Comparison of ENCODE assay signal across 17 mouse cellular contexts in genomic region chr10:60263351-60263750, GRCm38 (mm10). TPM values are rescaled to one million over a fixed set of nuclear protein-coding genes. Genes with fewer than 3 reads are reported as not detected.
DNase-seq lines count a peak whose midpoint lies in the region; ATAC-seq and TF ChIP-seq lines count a peak whose summit lies in the region.
"Had no signal": no experiment of that assay in that cellular context is flagged by ENCODE, and none has a peak within 500 bp of the region (broad histone marks: within the 10 kb centered on the region; RNA-seq: fewer than 3 reads in every experiment).

No protein-coding gene starts in this region.

- 0 out of 2 replicates have a peak, but pooled peaks have one; percentile 23 for ATAC-seq in hindbrain, embryonic 13.5 days (ENCODE audit: low FRiP score)
- no peak for ATAC-seq in hindbrain, embryonic 16.5 days

- DNase-seq in 416B (ENCODE audit: low read depth) (peak; percentile 42), CH12.LX (ENCODE audit: extremely low read depth) (no peak)
- DNase-seq in limb, embryonic 10.5 days (ENCODE audit: low spot score): no peak
- DNase-seq in urinary bladder, postnatal 14 days (ENCODE audit: low spot score): no peak
- no peak for DNase-seq in layer of hippocampus, adult 9-10 months (ENCODE audit: low spot score)
- DNase-seq in adrenal gland, adult 18-20 months (ENCODE audit: low spot score in 2 of 2): no peak
- DNase-seq: cerebellum, adult 8-10 months; gastrocnemius, postnatal 10 days; heart, postnatal 4 days; kidney, adult 11 months; kidney, postnatal 10 days; liver; lung, adult 18-20 months; right cerebral cortex, postnatal 14 days had no signal

- no peak overlapping the region for H3K27ac ChIP-seq in hindbrain, embryonic 13.5 days
- H3K27ac ChIP-seq in hindbrain, embryonic 16.5 days (ENCODE audit: low read depth, low read length): no peak overlapping the region
- no peak overlapping the region for H3K27ac ChIP-seq in CH12.LX (ENCODE audit: insufficient read depth, low read depth)
- peak overlapping the region; percentile 2; the same call in 1 of the 2 replicates for H3K27ac ChIP-seq in limb, embryonic 10.5 days

- no peak for TF ChIP-seq EP300 in CH12.LX (IDR thresholded peaks at IDR 0.05; ENCODE audit: low read length)

- H3K4me3 ChIP-seq in hindbrain, embryonic 13.5 days: no peak overlapping the region
- H3K4me3 ChIP-seq in hindbrain, embryonic 16.5 days (ENCODE audit: low read length): no peak overlapping the region
- no peak overlapping the region for H3K4me3 ChIP-seq in CH12.LX (replicated peaks in 1 of 3; ENCODE audit: low read depth in 2 of 3, low read length in 2 of 3, poor library complexity in 1 of 3)
- H3K4me3 ChIP-seq in limb, embryonic 10.5 days: no peak overlapping the region
- H3K4me3 ChIP-seq: heart, embryonic 10.5 days had no signal

- no peaks in the 10 kb centered on the region for H3K27me3 ChIP-seq in hindbrain, embryonic 13.5 days
- H3K27me3 ChIP-seq in hindbrain, embryonic 16.5 days (replicated peaks; ENCODE audit: control insufficient read depth, insufficient read depth, low read length): no peaks in the 10 kb centered on the region
- H3K27me3 ChIP-seq in CH12.LX (replicated peaks): no peaks in the 10 kb centered on the region
- no peaks in the 10 kb centered on the region for H3K27me3 ChIP-seq in limb, embryonic 10.5 days (ENCODE audit: low read depth, poor library complexity, severe bottlenecking)

- in situ Hi-C loops in CH12.LX (cut with MboI; ENCODE audit: low pct_ligation_motif_present, low pct_unique_long_range_greater_than_20kb, low sequenced_read_pairs): no loop called here

- no peaks in the 10 kb centered on the region for H3K79me2 ChIP-seq in CH12.LX (replicated peaks; ENCODE audit: control insufficient read depth, extremely low read depth, insufficient read depth, poor library complexity, severe bottlenecking)

- no peak for TF ChIP-seq POLR2A in CH12.LX (IDR thresholded peaks at IDR 0.05; ENCODE audit: low read depth, low read length)

- TF ChIP-seq CTCF in CH12.LX (conservative IDR thresholded peaks at IDR 0.05 in 1 of 2, IDR thresholded peaks at IDR 0.05 in 1 of 2; ENCODE audit: low read depth in 2 of 2, low read length in 2 of 2): no peak

- H3K4me2 ChIP-seq in hindbrain, embryonic 13.5 days: no peak overlapping the region
- H3K4me2 ChIP-seq in hindbrain, embryonic 16.5 days (ENCODE audit: low read length): no peak overlapping the region
- H3K4me2 ChIP-seq in CH12.LX (ENCODE audit: insufficient read depth, low read depth, poor library complexity, severe bottlenecking): no peak overlapping the region

- no peak for TF ChIP-seq RAD21 in CH12.LX (IDR thresholded peaks at IDR 0.05; ENCODE audit: low read depth, low read length)

- no peaks in the 10 kb centered on the region for H3K9me3 ChIP-seq in hindbrain, embryonic 13.5 days
- no peaks in the 10 kb centered on the region for H3K9me3 ChIP-seq in hindbrain, embryonic 16.5 days (ENCODE audit: control insufficient read depth, low read length)
- no peaks in the 10 kb centered on the region for H3K9me3 ChIP-seq in CH12.LX (replicated peaks; ENCODE audit: low read length)
- H3K9me3 ChIP-seq in limb, embryonic 10.5 days (replicated peaks): no peaks in the 10 kb centered on the region; the same call in 1 of the 2 replicates
- H3K9me3 ChIP-seq: heart, embryonic 10.5 days had no signal

- dilution Hi-C loops in CH12.LX (cut with MboI; ENCODE audit: extremely low pct_ligation_motif_present, extremely low pct_unique_long_range_greater_than_20kb, low sequenced_read_pairs): no loop called here

- peaks cover 13% of the 10 kb centered on the region; the same call in 1 of the 2 replicates for H3K4me1 ChIP-seq in hindbrain, embryonic 13.5 days (replicated peaks)
- H3K4me1 ChIP-seq in hindbrain, embryonic 16.5 days (ENCODE audit: control insufficient read depth, insufficient read depth, low read depth, low read length): peaks cover 4% of the 10 kb centered on the region
- H3K4me1 ChIP-seq in CH12.LX (ENCODE audit: control insufficient read depth in 1 of 2, insufficient read depth in 2 of 2): peaks cover 32 to 54% of the 10 kb centered on the region in 2 experiments
- H3K4me1 ChIP-seq in limb, embryonic 10.5 days: 0 out of 2 replicates have a peak, but pooled peaks cover 2% of the 10 kb centered on the region

- H3K9ac ChIP-seq in hindbrain, embryonic 13.5 days: no peak overlapping the region
- no peak overlapping the region for H3K9ac ChIP-seq in hindbrain, embryonic 16.5 days (ENCODE audit: low read depth, low read length)
- H3K9ac ChIP-seq in CH12.LX (ENCODE audit: insufficient read depth, low read depth): no peak overlapping the region

- H3K36me3 ChIP-seq in hindbrain, embryonic 13.5 days: no peaks in the 10 kb centered on the region
- no peaks in the 10 kb centered on the region for H3K36me3 ChIP-seq in hindbrain, embryonic 16.5 days (ENCODE audit: control insufficient read depth, insufficient read depth, low read length)
- no peaks in the 10 kb centered on the region for H3K36me3 ChIP-seq in CH12.LX (replicated peaks in 1 of 2; ENCODE audit: control insufficient read depth in 1 of 2, insufficient read depth in 1 of 2, low read length in 1 of 2)
- H3K36me3 ChIP-seq in limb, embryonic 10.5 days: no peaks in the 10 kb centered on the region
- H3K36me3 ChIP-seq: heart, embryonic 10.5 days had no signal

- WGBS in hindbrain, embryonic 13.5 days: 86% methylated on average over 7 of the region's 7 CpGs
- 91% methylated on average over 7 of the region's 7 CpGs for WGBS in hindbrain, embryonic 16.5 days
- 75% methylated on average over 7 of the region's 7 CpGs for WGBS in limb, embryonic 10.5 days

TF ChIP-seq in CH12.LX, 34 proteins besides CTCF, POLR2A, EP300 and RAD21:
- no peak for TF ChIP-seq ZC3H11A (IDR thresholded peaks at IDR 0.05; ENCODE audit: low read depth, low read length)
- TF ChIP-seq POLR2AphosphoS2 (IDR thresholded peaks at IDR 0.05; ENCODE audit: low read depth, low read length): no peak
- TF ChIP-seq MAX (IDR thresholded peaks at IDR 0.05; ENCODE audit: low read length): no peak
- 0 out of 2 replicates have a peak, but pooled peaks have one; percentile 17 for TF ChIP-seq TCF12 (IDR thresholded peaks at IDR 0.05; ENCODE audit: low read depth, low read length)

RNA-seq across cellular contexts. Expression of gene Psap, which starts 14.1 kb away (rescaled TPM):
- polyA plus RNA-seq in hindbrain, embryonic 13.5 days (2015; fragmentation: Nextera tagmentation; extraction: Ambion mirVana): 152 and 153 TPM in 2 replicates
- polyA plus RNA-seq in hindbrain, embryonic 16.5 days (2015; fragmentation: Nextera tagmentation; extraction: Ambion mirVana): 218 and 239 TPM in 2 replicates
- 300 and 318 TPM in 2 replicates for total RNA-seq in CH12.LX (2012; rRNA removed)
- 223 and 251 TPM in 2 replicates for total RNA-seq in CH12.LX (2014; rRNA removed)
- 465 and 470 TPM in 2 replicates for polyA plus RNA-seq in CH12.LX (2012; ENCODE audit: insufficient read length, low read depth)
- 36.2 and 41.0 TPM in 2 replicates for polyA plus RNA-seq in limb, embryonic 10.5 days (2016; fragmentation: Nextera tagmentation; extraction: Ambion mirVana)
- total RNA-seq in adrenal gland, adult 18-20 months (2021): 1,000 to 10,000 TPM; 1,159 to 1,329 TPM

RNA-seq across cellular contexts. Expression of gene Chst3, which starts 44.3 kb away (rescaled TPM):
- 1.8 and 2.0 TPM in 2 replicates for polyA plus RNA-seq in hindbrain, embryonic 13.5 days (2015; fragmentation: Nextera tagmentation; extraction: Ambion mirVana)
- polyA plus RNA-seq in hindbrain, embryonic 16.5 days (2015; fragmentation: Nextera tagmentation; extraction: Ambion mirVana): 1.7 and 1.9 TPM in 2 replicates
- total RNA-seq in CH12.LX (2012; rRNA removed) (4.4 and 5.2 TPM in 2 replicates), CH12.LX (2014; rRNA removed) (7.4 and 7.5 TPM in 2 replicates)
- 11.0 and 12.2 TPM in 2 replicates for polyA plus RNA-seq in CH12.LX (2012; ENCODE audit: insufficient read length, low read depth)
- polyA plus RNA-seq in limb, embryonic 10.5 days (2016; fragmentation: Nextera tagmentation; extraction: Ambion mirVana): 1.4 and 2.0 TPM in 2 replicates
- total RNA-seq in adrenal gland, adult 18-20 months (2021): under 1 TPM; 0.77 to 0.86 TPM
